Mouse (Mus musculus) forebrain, embryonic 13.5 days (tissue): Measurements from ENCODE around the gene Tmem94. TPM values are rescaled to one million over a fixed set of nuclear protein-coding genes. Genes with fewer than 3 reads are reported as not detected.

Experiments used
- ATAC-seq: fragments of 200-750 bp; cut with Nextera tagmentation; 2 replicates; pipeline ENCODE4 v1.8.0; 2017
- H3K27ac ChIP-seq: fragments of 300-500 bp; sonication (generic); 2 replicates; pipeline ENCODE4 v1.5.1; 2015; ENCODE audit warnings: inconsistent platforms, mild to moderate bottlenecking, moderate library complexity
- H3K27me3 ChIP-seq: fragments of 300-500 bp; sonication (generic); 2 replicates; pipeline ENCODE4 v1.6.1; 2015; ENCODE audit warnings: mild to moderate bottlenecking, inconsistent platforms
- H3K36me3 ChIP-seq: fragments of 300-500 bp; sonication (generic); 2 replicates; pipeline ENCODE4 v1.6.1; 2015; ENCODE audit warnings: mild to moderate bottlenecking, inconsistent platforms; ENCODE audit not compliant: poor library complexity, severe bottlenecking
- H3K4me1 ChIP-seq: fragments of 300-500 bp; sonication (generic); 2 replicates; pipeline ENCODE4 v1.6.1; 2015; ENCODE audit warnings: inconsistent platforms
- H3K4me2 ChIP-seq: fragments of 300-500 bp; sonication (generic); 2 replicates; pipeline ENCODE4 v1.6.1; 2015; ENCODE audit warnings: inconsistent platforms, mild to moderate bottlenecking, moderate library complexity
- H3K4me3 ChIP-seq: fragments of 300-500 bp; sonication (generic); 2 replicates; pipeline ENCODE4 v1.5.1; 2015; ENCODE audit warnings: mild to moderate bottlenecking, inconsistent platforms
- H3K9ac ChIP-seq: fragments of 300-500 bp; sonication (generic); 2 replicates; pipeline ENCODE4 v1.6.1; 2015; ENCODE audit warnings: mild to moderate bottlenecking, inconsistent platforms
- H3K9me3 ChIP-seq: fragments of 300-500 bp; sonication (generic); replicated peaks from 2 replicates; pipeline ENCODE4 v1.6.1; 2016; ENCODE audit warnings: inconsistent platforms
- WGBS: fragments of 180-500 bp; shearing (Covaris S2); methylation state at CpG from one replicate; pipeline ENCODE4 v1.1.7; 2015; 5-methylcytosine and 5-hydroxymethylcytosine counted together
- polyA plus RNA-seq: library from polyadenylated mRNA; unstranded; fragments of >200 nt; fragmentation: Nextera tagmentation; extraction: Ambion mirVana; gene quantifications from 2 replicates; pipeline ENCODE4 v1.2.1, GENCODE M21; 2015

Tmem94 gene
- polyA plus RNA-seq, 1 experiment from 2014 or later, result 28.0 TPM

GRCm38 (mm10) chr11:115768896-115769295 is 3.7 kb downstream of the Tmem94 start:
- H3K9me3 ChIP-seq, result no peaks in the 10 kb centered on the region
- no peak overlapping the region for H3K4me2 ChIP-seq
- H3K27me3 ChIP-seq, result no peaks in the 10 kb centered on the region
- H3K9ac ChIP-seq, result peak overlapping the region; percentile 21; the same call in 1 of the 2 replicates
- H3K27ac ChIP-seq, result peak overlapping the region; percentile 57
- H3K36me3 ChIP-seq, result peaks cover 3% of the 10 kb centered on the region; the same call in 1 of the 2 replicates
- no peak overlapping the region for H3K4me3 ChIP-seq
- peaks cover 31% of the 10 kb centered on the region for H3K4me1 ChIP-seq
- no peak for ATAC-seq
- WGBS, result 92% methylated on average over 3 of the region's 3 CpGs

GRCm38 (mm10) chr11:115774653-115775052 is 9.4 kb downstream of the Tmem94 start:
- Histone ChIP-seq H3K9me3 (no peaks in the 10 kb centered on the region), H3K27me3 (no peaks in the 10 kb centered on the region), H3K4me3 (no peak overlapping the region), H3K4me1 (peaks cover 31% of the 10 kb centered on the region), H3K4me2 (no peak overlapping the region), H3K27ac (no peak overlapping the region), H3K36me3 (peaks cover 10% of the 10 kb centered on the region; the same call in 1 of the 2 replicates), H3K9ac (no peak overlapping the region)
- ATAC-seq, result no peak
- WGBS, result 84% methylated on average over 4 of the region's 4 CpGs

- no peak for ATAC-seq
- peaks cover 10% of the 10 kb centered on the region; the same call in 1 of the 2 replicates for H3K36me3 ChIP-seq
- no peaks in the 10 kb centered on the region for H3K27me3 ChIP-seq
- H3K9ac ChIP-seq, result peak overlapping the region; percentile 1; the same call in 1 of the 2 replicates
- 0 out of 2 replicates have a peak overlapping the region, but pooled peaks have one; percentile 0 for H3K4me2 ChIP-seq
- H3K4me1 ChIP-seq, result peaks cover 41% of the 10 kb centered on the region
- H3K9me3 ChIP-seq, result no peaks in the 10 kb centered on the region
- H3K4me3 ChIP-seq, result no peak overlapping the region
- H3K27ac ChIP-seq, result peak overlapping the region; percentile 31; the same call in 1 of the 2 replicates
- 40% methylated on average over 18 of the region's 18 CpGs for WGBS
These were observed 10.8 kb downstream of the Tmem94 start for GRCm38 (mm10) chr11:115775821-115776665.

DNA sequence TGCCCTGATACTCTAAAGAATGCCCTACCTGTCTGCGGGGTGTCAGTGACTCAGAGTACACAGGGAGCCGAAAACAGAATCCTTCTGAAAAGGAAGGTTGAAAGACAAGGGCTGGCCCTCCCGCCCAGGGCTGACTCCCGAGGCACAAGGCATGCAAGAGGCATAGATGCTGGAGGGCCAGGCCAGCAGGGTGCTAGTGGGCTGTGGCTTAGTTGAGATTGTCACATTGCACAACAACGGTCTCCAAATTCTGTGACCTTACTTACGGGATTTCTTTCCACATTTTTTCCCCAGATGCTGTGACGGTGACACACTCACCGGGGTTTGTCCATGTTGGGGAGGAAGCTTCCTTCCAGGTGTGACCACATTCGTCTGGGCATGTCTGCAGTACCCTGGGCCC is 11.7 kb downstream of the Tmem94 start:
- no peak overlapping the region for H3K4me3 ChIP-seq
- peaks cover 48% of the 10 kb centered on the region for H3K4me1 ChIP-seq
- peaks cover 10% of the 10 kb centered on the region; the same call in 1 of the 2 replicates for H3K36me3 ChIP-seq
- no peak for ATAC-seq
- 51% methylated on average over 9 of the region's 9 CpGs for WGBS
- no peaks in the 10 kb centered on the region for H3K27me3 ChIP-seq
- H3K9ac ChIP-seq, result no peak overlapping the region
- no peak overlapping the region for H3K27ac ChIP-seq
- H3K9me3 ChIP-seq, result no peaks in the 10 kb centered on the region
- H3K4me2 ChIP-seq, result no peak overlapping the region

GRCm38 (mm10) chr11:115777487-115778335 is 12.5 kb downstream of the Tmem94 start:
- ATAC-seq, result no peak
- H3K27me3 ChIP-seq, result no peaks in the 10 kb centered on the region
- H3K4me2 ChIP-seq, result no peak overlapping the region
- H3K4me1 ChIP-seq, result peaks cover 49% of the 10 kb centered on the region
- no peaks in the 10 kb centered on the region for H3K9me3 ChIP-seq
- no peak overlapping the region for H3K4me3 ChIP-seq
- no peak overlapping the region for H3K27ac ChIP-seq
- H3K36me3 ChIP-seq, result peaks cover 10% of the 10 kb centered on the region; the same call in 1 of the 2 replicates
- H3K9ac ChIP-seq, result no peak overlapping the region
- 85% methylated on average over 17 of the region's 17 CpGs for WGBS

DNA sequence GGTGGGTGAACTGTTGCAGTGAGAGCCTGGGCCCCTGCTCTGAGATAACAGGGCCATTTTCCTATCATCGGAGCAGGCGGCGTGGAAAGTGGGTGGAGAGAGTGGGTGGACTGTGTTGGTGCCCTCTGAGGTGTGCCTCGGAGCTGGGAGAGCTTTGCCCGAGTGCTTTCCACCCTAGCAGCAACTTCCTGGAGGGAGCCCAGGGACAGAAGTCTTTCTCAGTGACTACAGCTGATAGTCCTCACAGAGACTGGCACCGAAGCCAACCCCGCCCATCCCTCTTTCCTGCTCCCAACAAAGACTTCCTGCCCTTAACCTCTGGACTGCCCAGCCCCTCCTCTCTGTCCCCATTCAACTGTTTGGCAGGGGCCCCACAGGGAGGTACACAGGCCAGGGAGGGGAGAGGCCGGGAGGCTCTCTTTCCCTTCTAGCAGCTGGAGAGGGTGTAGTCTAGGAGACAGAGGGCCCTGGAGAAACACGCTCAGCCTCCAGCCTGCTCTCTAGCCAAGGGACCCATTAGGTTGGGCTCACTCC is 13.9 kb downstream of the Tmem94 start:
- no peaks in the 10 kb centered on the region for H3K9me3 ChIP-seq
- H3K4me3 ChIP-seq, result no peak overlapping the region
- no peaks in the 10 kb centered on the region for H3K27me3 ChIP-seq
- peak overlapping the region; percentile 76 for H3K27ac ChIP-seq
- H3K4me2 ChIP-seq, result peak overlapping the region; percentile 55
- peaks cover 55% of the 10 kb centered on the region for H3K4me1 ChIP-seq
- H3K9ac ChIP-seq, result peak overlapping the region; percentile 38; the same call in 1 of the 2 replicates
- peaks cover 7% of the 10 kb centered on the region; the same call in 1 of the 2 replicates for H3K36me3 ChIP-seq
- ATAC-seq, result peak; percentile 64
- WGBS, result 5% methylated on average over 9 of the region's 9 CpGs

- peaks cover 10% of the 10 kb centered on the region for H3K36me3 ChIP-seq
- H3K4me1 ChIP-seq, result peaks cover 51% of the 10 kb centered on the region
- peak overlapping the region; percentile 21 for H3K4me3 ChIP-seq
- H3K4me2 ChIP-seq, result peak overlapping the region; percentile 55
- H3K9me3 ChIP-seq, result no peaks in the 10 kb centered on the region
- no peaks in the 10 kb centered on the region for H3K27me3 ChIP-seq
- peak; percentile 66 for ATAC-seq
- H3K9ac ChIP-seq, result peak overlapping the region; percentile 43
- H3K27ac ChIP-seq, result peak overlapping the region; percentile 76
- WGBS, result 4% methylated on average over 20 of the region's 20 CpGs
These were observed 15.2 kb downstream of the Tmem94 start for GRCm38 (mm10) chr11:115780141-115781070.

- no peaks in the 10 kb centered on the region for H3K27me3 ChIP-seq
- no peak overlapping the region for H3K27ac ChIP-seq
- 74% methylated on average over 6 of the region's 6 CpGs for WGBS
- no peak for ATAC-seq
- H3K4me3 ChIP-seq, result no peak overlapping the region
- peaks cover 58% of the 10 kb centered on the region for H3K36me3 ChIP-seq
- H3K9ac ChIP-seq, result 0 out of 2 replicates have a peak overlapping the region, but pooled peaks have one; percentile 35
- peaks cover 9% of the 10 kb centered on the region for H3K4me1 ChIP-seq
- no peaks in the 10 kb centered on the region for H3K9me3 ChIP-seq
- no peak overlapping the region for H3K4me2 ChIP-seq
These were observed 21.2 kb downstream of the Tmem94 start for GRCm38 (mm10) chr11:115786473-115786872.

- Histone ChIP-seq H3K27me3 (no peaks in the 10 kb centered on the region), H3K36me3 (peaks cover 91% of the 10 kb centered on the region), H3K4me1 (no peaks in the 10 kb centered on the region), H3K4me2 (no peak overlapping the region), H3K4me3 (no peak overlapping the region), H3K9ac (no peak overlapping the region), H3K27ac (no peak overlapping the region), H3K9me3 (no peaks in the 10 kb centered on the region)
- no peak for ATAC-seq
- 93% methylated on average over 7 of the region's 7 CpGs for WGBS
These were observed 24.6 kb downstream of the Tmem94 start for GRCm38 (mm10) chr11:115789787-115790186.

DNA sequence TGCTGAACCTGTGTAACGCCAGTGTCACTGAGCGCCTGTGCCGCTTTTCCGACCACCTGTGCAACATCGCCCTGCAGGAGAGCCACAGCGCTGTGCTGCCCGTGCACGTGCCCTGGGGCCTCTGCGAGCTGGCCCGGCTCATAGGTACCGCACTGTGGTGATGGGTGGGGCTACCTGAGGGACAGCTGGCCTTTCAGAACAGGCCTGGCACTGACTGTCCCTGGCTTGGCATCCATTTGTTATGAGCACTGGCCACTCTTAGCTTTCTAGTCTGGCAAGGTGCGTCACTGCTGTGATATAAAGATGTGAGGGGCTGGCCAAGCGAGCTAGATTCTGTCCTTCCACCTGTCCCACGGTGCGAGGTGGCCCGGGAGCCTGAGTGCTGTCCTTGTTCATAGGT is 26.7 kb downstream of the Tmem94 start:
- Histone ChIP-seq H3K9ac (no peak overlapping the region), H3K27ac (no peak overlapping the region), H3K4me3 (no peak overlapping the region), H3K27me3 (no peaks in the 10 kb centered on the region), H3K4me2 (no peak overlapping the region), H3K9me3 (no peaks in the 10 kb centered on the region), H3K36me3 (peaks cover 95% of the 10 kb centered on the region), H3K4me1 (no peaks in the 10 kb centered on the region)
- WGBS, result 95% methylated on average over 16 of the region's 16 CpGs
- ATAC-seq, result no peak

- Histone ChIP-seq H3K9ac (no peak overlapping the region), H3K36me3 (peaks cover 97% of the 10 kb centered on the region), H3K4me3 (no peak overlapping the region), H3K27ac (no peak overlapping the region), H3K9me3 (no peaks in the 10 kb centered on the region), H3K4me1 (no peaks in the 10 kb centered on the region), H3K27me3 (no peaks in the 10 kb centered on the region), H3K4me2 (no peak overlapping the region)
- 86% methylated on average over 14 of the region's 14 CpGs for WGBS
- no peak for ATAC-seq
These were observed 27.1 kb downstream of the Tmem94 start for GRCm38 (mm10) chr11:115792353-115792752.
